Mouse (Mus musculus): ENCODE results near the gene Suds3. TPM values are rescaled to one million over a fixed set of nuclear protein-coding genes. Genes with fewer than 3 reads are reported as not detected.

Gene Suds3
- total and polyA plus RNA-seq, 2 experiments from 2014 or later, result 68.1 to 83.4 TPM

DNA sequence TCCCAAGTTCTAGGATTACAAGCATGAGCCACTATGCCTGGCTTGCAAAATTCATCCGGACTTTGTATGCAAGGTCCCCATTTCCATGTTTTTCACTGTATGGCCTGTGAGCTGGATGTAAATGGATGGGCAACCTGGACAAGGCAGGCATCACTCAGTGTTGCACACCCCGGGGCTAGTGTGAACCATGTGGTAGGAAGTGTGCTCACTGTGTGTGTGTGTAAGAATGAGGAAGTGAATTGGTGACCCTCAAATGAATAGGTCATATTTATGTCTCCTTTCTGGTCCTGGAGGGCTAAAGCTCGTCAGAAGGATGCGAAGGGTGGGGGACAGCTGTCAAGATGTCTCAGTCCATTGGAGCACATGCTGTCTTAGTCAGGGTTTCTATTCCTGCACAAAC lies 11.1 kb upstream of the Suds3 start:
- Histone ChIP-seq H3K27me3 (ENCODE audit: insufficient read depth, low read length) (no peaks in the 10 kb centered on the region), H3K4me1 (ENCODE audit: insufficient read depth, low read length) (no peaks in the 10 kb centered on the region), H3K4me2 (ENCODE audit: low read depth, low read length) (no peak overlapping the region), H3K9me3 (ENCODE audit: low read length) (no peaks in the 10 kb centered on the region), H3K27ac (no peak overlapping the region), H3K9ac (replicated peaks; ENCODE audit: low read length) (no peak overlapping the region), H3K36me3 (ENCODE audit: insufficient read depth, low read length) (no peaks in the 10 kb centered on the region), H3K4me3 (ENCODE audit: low read length) (no peak overlapping the region)
- no peak for ATAC-seq
- TF ChIP-seq CTCF (IDR thresholded peaks at IDR 0.05; ENCODE audit: low read depth), result no peak
- DNase-seq (ENCODE audit: low spot score), result no peak
- 82% methylated on average over 4 of the region's 4 CpGs for WGBS

DNA sequence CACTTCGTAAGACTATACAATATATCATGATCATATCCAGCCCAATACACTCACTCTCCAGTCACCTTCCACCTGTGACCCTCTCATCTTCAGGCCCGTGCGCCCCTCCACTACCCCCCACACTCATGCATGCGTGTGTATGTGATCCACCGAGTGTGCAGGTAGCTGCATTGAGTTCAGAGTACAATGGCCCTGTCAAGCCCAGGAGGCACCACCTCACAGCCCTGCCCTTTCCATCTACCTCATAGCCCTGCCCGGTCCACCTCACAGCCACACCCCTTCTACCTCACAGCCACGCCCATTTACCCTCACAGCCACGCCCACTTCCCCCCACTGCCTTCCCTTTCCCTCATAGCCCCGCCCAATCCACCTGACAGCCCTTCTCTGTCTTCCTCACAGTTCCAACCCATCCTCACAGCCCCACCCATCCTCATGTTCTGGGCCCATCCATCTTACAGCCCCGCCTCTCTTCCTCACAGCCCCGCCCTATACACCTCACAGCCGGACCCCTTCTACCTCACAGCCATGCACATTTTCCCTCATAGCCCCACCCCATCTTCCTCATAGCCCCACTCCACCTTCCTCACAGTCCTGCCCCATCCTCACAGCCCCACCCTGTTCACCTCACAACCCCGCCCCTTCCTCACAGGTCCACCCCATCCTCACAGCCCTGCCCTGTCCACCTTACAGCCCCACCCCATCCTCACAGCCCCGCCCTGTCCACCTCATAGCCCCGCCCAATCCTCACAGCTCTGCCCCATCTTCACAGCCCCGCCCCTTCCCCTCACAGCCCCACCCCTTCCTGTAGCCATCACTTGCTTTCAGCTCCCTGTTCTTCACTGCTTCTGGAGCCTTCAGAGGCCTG lies 9.8 kb upstream of the Suds3 start:
- Histone ChIP-seq H3K4me1 (ENCODE audit: insufficient read depth, low read length) (peaks cover 7% of the 10 kb centered on the region; the same call in 1 of the 2 replicates), H3K9me3 (ENCODE audit: low read length) (no peaks in the 10 kb centered on the region), H3K36me3 (ENCODE audit: insufficient read depth, low read length) (no peaks in the 10 kb centered on the region), H3K27ac (no peak overlapping the region), H3K27me3 (ENCODE audit: insufficient read depth, low read length) (no peaks in the 10 kb centered on the region), H3K4me2 (ENCODE audit: low read depth, low read length) (no peak overlapping the region), H3K9ac (replicated peaks; ENCODE audit: low read length) (no peak overlapping the region), H3K4me3 (ENCODE audit: low read length) (no peak overlapping the region)
- no peak for TF ChIP-seq CTCF (IDR thresholded peaks at IDR 0.05; ENCODE audit: low read depth)
- WGBS, result 84% methylated on average over 16 of the region's 16 CpGs
- DNase-seq (ENCODE audit: low spot score), result no peak
- ATAC-seq, result no peak

DNA sequence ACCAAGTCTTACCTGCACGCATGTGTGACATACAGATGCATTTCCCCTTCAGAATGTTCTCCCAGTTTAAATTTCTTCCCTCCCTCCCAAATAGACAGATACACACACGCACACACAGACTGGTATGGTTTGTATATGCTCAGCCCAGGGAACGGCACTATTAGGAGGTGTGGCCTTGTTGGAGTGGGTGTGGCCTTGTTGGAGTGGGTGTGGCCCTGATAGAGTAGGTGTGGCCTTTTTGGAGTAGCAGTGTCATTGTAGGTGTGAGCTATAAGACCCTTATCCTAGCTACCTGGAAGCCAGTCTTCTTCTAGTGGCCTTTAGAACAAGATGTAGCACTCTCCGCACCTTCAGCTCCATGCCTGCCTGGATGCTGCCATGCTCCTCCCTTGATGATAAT lies 7.9 kb upstream of the Suds3 start:
- no peaks in the 10 kb centered on the region for H3K9me3 ChIP-seq (ENCODE audit: low read length)
- no peak overlapping the region for H3K4me3 ChIP-seq (ENCODE audit: low read length)
- H3K4me1 ChIP-seq (ENCODE audit: insufficient read depth, low read length), result peaks cover 8% of the 10 kb centered on the region; the same call in 1 of the 2 replicates
- H3K27me3 ChIP-seq (ENCODE audit: insufficient read depth, low read length), result no peaks in the 10 kb centered on the region
- WGBS, result 96% methylated on average over 4 of the region's 4 CpGs
- no peak for ATAC-seq
- H3K4me2 ChIP-seq (ENCODE audit: low read depth, low read length), result no peak overlapping the region
- DNase-seq (ENCODE audit: low spot score), result no peak
- H3K36me3 ChIP-seq (ENCODE audit: insufficient read depth, low read length), result no peaks in the 10 kb centered on the region
- no peak overlapping the region for H3K27ac ChIP-seq
- H3K9ac ChIP-seq (replicated peaks; ENCODE audit: low read length), result no peak overlapping the region
- TF ChIP-seq CTCF (IDR thresholded peaks at IDR 0.05; ENCODE audit: low read depth), result no peak

DNA sequence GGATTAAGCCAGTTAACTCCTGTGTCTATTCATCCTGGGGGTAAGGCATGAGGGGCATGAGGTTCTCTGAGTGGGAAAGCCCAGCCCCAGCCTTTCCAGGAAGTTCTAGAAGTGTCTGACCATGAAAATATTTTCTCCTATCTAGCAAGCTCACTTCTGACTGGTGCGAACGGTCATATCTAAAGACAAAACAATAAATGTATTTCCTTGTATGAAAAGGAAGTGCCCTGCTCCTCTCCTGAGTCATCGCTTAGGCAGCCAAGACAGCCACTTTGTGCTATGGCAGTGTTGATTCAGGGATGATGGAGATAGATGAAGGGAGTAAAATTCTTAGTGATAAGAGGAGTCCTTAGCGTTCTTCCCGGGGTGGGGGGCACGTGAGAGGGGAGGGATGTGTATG lies 7.2 kb upstream of the Suds3 start:
- TF ChIP-seq CTCF (IDR thresholded peaks at IDR 0.05; ENCODE audit: low read depth), result no peak
- no peak overlapping the region for H3K9ac ChIP-seq (replicated peaks; ENCODE audit: low read length)
- H3K4me3 ChIP-seq (ENCODE audit: low read length), result no peak overlapping the region
- H3K4me1 ChIP-seq (ENCODE audit: insufficient read depth, low read length), result peaks cover 8% of the 10 kb centered on the region; the same call in 1 of the 2 replicates
- H3K27ac ChIP-seq, result no peak overlapping the region
- H3K4me2 ChIP-seq (ENCODE audit: low read depth, low read length), result no peak overlapping the region
- 91% methylated on average over 6 of the region's 6 CpGs for WGBS
- no peak for DNase-seq (ENCODE audit: low spot score)
- no peaks in the 10 kb centered on the region for H3K36me3 ChIP-seq (ENCODE audit: insufficient read depth, low read length)
- ATAC-seq, result no peak
- no peaks in the 10 kb centered on the region for H3K9me3 ChIP-seq (ENCODE audit: low read length)
- no peaks in the 10 kb centered on the region for H3K27me3 ChIP-seq (ENCODE audit: insufficient read depth, low read length)

DNA sequence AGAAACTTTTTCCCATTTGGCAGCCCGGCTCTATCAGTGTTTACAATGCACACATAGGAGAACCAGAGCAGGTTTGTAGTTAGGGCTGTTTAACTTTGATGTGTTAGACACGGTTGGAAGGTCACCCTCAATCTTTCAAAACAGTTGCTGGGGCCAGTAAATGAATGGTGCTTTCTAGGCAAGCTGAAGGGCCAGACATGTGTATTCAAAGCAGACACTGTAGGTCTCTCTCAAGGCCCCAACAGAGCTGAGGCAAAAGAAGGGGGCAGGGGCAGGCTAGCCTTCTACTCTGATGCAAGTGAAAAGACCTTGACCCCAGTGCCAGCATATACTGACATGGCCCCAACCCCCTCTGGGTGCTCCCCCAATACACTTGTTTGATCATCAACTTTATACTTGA lies 5.7 kb upstream of the Suds3 start:
- Histone ChIP-seq H3K27me3 (ENCODE audit: insufficient read depth, low read length) (no peaks in the 10 kb centered on the region), H3K36me3 (ENCODE audit: insufficient read depth, low read length) (no peaks in the 10 kb centered on the region), H3K27ac (no peak overlapping the region), H3K4me3 (ENCODE audit: low read length) (no peak overlapping the region), H3K4me2 (ENCODE audit: low read depth, low read length) (peak overlapping the region; percentile 97; the same call in 1 of the 2 replicates), H3K9ac (replicated peaks; ENCODE audit: low read length) (no peak overlapping the region), H3K9me3 (ENCODE audit: low read length) (no peaks in the 10 kb centered on the region), H3K4me1 (ENCODE audit: insufficient read depth, low read length) (peaks cover 8% of the 10 kb centered on the region; the same call in 1 of the 2 replicates)
- no peak for TF ChIP-seq CTCF (IDR thresholded peaks at IDR 0.05; ENCODE audit: low read depth)
- 8% methylated on average over 2 of the region's 2 CpGs for WGBS
- DNase-seq (ENCODE audit: low spot score) (no peak), ATAC-seq (no peak)

DNA sequence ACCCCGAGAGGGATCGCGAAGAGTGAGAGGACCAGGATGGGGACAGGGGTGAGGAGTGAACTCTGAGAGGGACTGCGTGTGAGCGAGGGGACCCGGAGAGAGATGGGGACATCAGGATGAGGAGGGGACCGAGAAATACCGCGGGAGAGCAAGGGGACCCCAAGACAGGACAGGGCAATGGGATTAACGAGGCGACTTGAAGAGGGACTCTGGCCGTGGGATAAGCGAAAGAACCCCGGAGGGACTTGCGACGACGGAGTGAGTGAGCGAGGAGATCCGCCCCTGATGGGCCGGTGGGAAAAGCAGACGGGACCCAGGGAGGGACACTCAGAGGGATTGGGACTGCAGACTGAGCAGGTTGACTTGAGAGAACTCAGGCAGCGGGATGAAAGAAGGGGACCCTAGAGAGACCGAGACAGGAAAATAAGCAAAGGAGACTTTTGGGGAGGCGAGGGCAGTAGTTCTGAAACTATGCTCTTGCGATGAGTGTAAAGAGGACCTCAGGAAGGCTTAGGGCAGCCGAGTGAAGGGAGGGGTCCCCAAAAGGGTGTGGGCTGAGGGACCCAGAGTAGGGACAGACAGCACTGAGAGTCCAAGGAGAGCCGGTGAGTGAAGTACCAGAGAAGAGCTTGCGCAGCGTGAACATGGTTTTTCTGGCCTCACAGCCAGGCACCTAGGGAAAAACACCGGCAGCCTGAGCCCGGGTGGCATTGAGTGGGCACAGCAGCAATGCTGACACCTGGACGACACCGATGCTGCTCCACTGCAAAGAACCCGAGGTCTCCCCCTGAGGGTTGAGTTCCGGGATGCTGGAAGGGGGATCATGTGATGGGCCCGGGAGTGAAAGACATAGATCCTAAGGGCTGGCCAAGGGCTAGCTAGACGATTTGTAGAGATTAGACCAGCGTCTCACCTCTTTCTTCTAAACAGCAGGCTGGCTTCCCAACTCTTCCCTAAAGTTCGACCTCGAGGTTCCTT lies 4.9 kb upstream of the Suds3 start:
- Histone ChIP-seq H3K9me3 (ENCODE audit: low read length) (no peaks in the 10 kb centered on the region), H3K4me3 (ENCODE audit: low read length) (peak overlapping the region; percentile 62), H3K27ac (peak overlapping the region; percentile 12; the same call in 1 of the 2 replicates), H3K4me2 (ENCODE audit: low read depth, low read length) (peak overlapping the region; percentile 97), H3K9ac (replicated peaks; ENCODE audit: low read length) (peak overlapping the region; percentile 53), H3K36me3 (ENCODE audit: insufficient read depth, low read length) (no peaks in the 10 kb centered on the region), H3K27me3 (ENCODE audit: insufficient read depth, low read length) (no peaks in the 10 kb centered on the region), H3K4me1 (ENCODE audit: insufficient read depth, low read length) (peaks cover 8% of the 10 kb centered on the region; the same call in 1 of the 2 replicates)
- WGBS, result under 1% methylated on average over 40 of the region's 40 CpGs
- no peak for TF ChIP-seq CTCF (IDR thresholded peaks at IDR 0.05; ENCODE audit: low read depth)
- ATAC-seq (no peak), DNase-seq (ENCODE audit: low spot score) (no peak)

Data from hindbrain, postnatal 0 days (tissue).